Mouse (Mus musculus): Measurements from ENCODE around the gene Osbpl10. TPM values are rescaled to one million over a fixed set of nuclear protein-coding genes. Genes with fewer than 3 reads are reported as not detected.

The Osbpl10 gene
- polyA plus RNA-seq, 1 experiment: not detected

DNA sequence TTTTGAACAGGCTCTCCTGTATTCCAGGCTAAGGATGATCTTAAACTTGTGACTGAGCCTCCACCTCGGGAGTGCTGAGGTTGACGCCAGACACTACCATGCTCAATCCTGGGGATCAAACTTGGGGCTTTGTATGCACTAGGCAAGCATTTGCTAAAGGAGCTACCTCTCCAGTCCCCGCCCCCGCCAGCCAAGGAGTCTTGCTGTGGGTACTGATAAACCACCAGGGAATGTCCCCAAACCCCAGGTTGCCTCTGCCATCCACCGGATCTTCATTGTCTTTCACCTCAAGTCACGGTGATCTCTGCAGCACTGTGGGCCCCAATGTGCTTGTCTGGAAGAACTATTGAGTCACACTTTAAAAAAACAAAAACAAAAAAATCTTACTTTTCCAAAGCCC, 224.8 kb downstream of the Osbpl10 start:
- TF ChIP-seq POLR2A (IDR thresholded peaks at IDR 0.05; ENCODE audit: insufficient read depth, low read depth, low read length) (no peak), CTCF (IDR thresholded peaks at IDR 0.05; ENCODE audit: insufficient read depth, low read depth, low read length) (no peak)
- Histone ChIP-seq H3K27ac (ENCODE audit: insufficient read depth, low read depth, low read length) (no peak overlapping the region), H3K4me3 (ENCODE audit: insufficient read depth, low read depth, low read length) (no peak overlapping the region), H3K4me1 (ENCODE audit: control insufficient read depth, insufficient read depth, low read length) (no peaks in the 10 kb centered on the region)
- 77% methylated on average over 6 of the region's 6 CpGs for WGBS

DNA sequence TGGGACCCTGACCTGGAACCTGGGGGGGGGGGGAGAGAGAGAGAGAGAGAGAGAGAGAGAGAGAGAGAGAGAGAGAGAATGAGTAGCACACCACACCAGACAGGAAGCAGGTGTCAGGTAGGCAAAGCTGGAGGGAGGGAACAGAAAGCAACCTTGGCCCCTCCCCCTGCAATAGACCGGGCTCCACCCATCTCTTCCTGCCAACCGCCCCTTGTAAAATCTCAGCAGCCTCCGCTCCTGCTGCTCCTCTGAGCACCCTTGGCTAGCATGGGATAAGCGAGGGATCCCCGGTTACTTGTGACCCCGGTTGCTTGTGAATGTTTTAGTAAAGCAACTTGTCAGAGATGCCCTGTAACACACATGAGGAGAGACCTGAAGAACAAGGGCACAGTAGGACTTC, 227.1 kb downstream of the Osbpl10 start:
- Histone ChIP-seq H3K4me3 (ENCODE audit: insufficient read depth, low read depth, low read length) (no peak overlapping the region), H3K27ac (ENCODE audit: insufficient read depth, low read depth, low read length) (no peak overlapping the region), H3K4me1 (ENCODE audit: control insufficient read depth, insufficient read depth, low read length) (no peaks in the 10 kb centered on the region)
- no peak for TF ChIP-seq CTCF (IDR thresholded peaks at IDR 0.05; ENCODE audit: insufficient read depth, low read depth, low read length)
- TF ChIP-seq POLR2A (IDR thresholded peaks at IDR 0.05; ENCODE audit: insufficient read depth, low read depth, low read length): no peak
- WGBS: 39% methylated on average over 6 of the region's 6 CpGs

DNA sequence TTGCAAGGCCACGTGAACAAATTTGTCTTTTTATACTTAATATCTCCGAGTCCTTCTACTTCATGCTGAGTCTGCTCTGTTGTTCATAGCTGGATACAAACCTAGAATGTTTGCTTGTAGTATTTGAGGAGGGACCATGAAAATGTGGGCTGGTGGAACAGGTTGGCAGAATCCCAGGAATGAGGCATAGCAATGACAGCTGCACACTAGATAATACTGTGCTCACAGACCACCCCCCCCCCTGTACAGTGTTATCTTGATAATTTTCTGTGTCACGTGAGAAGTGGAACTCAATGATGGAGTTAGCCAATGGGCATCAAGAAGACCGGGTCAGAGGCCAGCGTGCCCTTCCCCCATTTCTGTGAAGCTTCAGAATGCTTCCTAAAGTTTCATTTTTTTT, 227.8 kb downstream of the Osbpl10 start:
- Histone ChIP-seq H3K4me3 (ENCODE audit: insufficient read depth, low read depth, low read length) (no peak overlapping the region), H3K4me1 (ENCODE audit: control insufficient read depth, insufficient read depth, low read length) (no peaks in the 10 kb centered on the region), H3K27ac (ENCODE audit: insufficient read depth, low read depth, low read length) (no peak overlapping the region)
- TF ChIP-seq POLR2A (IDR thresholded peaks at IDR 0.05; ENCODE audit: insufficient read depth, low read depth, low read length) (no peak), CTCF (IDR thresholded peaks at IDR 0.05; ENCODE audit: insufficient read depth, low read depth, low read length) (no peak)
- 66% methylated on average over 5 of the region's 5 CpGs for WGBS

DNA sequence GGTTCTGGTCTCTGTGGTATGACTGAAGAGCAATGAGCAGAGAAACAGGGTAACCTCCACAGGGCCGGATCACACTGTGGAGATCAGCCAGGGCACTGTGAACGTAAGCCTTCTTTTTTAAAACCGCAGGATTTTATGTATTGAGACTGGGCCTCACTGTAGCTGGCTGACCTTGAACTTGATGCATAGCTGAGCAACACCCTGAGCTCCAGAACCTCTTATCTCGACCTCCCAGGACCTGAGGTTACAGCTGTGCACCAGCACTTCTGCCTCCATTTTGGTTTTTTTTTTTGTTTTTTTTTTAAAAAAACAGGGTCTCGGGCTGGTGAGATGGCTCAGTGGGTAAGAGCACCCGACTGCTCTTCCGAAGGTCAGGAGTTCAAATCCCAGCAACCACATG, 231.4 kb downstream of the Osbpl10 start:
- no peak overlapping the region for H3K4me3 ChIP-seq (ENCODE audit: insufficient read depth, low read depth, low read length)
- TF ChIP-seq CTCF (IDR thresholded peaks at IDR 0.05; ENCODE audit: insufficient read depth, low read depth, low read length): no peak
- TF ChIP-seq POLR2A (IDR thresholded peaks at IDR 0.05; ENCODE audit: insufficient read depth, low read depth, low read length): no peak
- peaks cover 3% of the 10 kb centered on the region; the same call in 1 of the 2 replicates for H3K4me1 ChIP-seq (ENCODE audit: control insufficient read depth, insufficient read depth, low read length)
- 95% methylated on average over 7 of the region's 7 CpGs for WGBS
- H3K27ac ChIP-seq (ENCODE audit: insufficient read depth, low read depth, low read length): no peak overlapping the region

DNA sequence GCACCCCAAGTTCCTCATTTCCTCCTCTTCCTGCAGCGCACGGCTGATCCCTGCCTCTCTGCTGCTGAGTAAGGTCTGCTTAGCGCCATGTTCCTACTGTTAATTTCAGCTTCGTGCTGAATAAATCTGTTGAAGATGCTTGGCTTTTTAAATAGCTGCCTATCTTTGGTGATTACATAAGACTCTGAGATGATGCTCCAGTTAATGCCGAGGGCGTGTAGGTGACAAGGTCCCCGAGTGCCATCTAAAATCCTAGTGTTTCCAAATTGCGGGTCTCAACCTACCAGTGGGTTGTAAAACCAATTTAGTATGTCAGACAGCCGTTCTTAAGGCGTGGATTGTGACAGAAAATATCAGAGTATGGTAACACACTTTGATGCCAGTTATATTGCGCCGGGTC, 232.2 kb downstream of the Osbpl10 start:
- Histone ChIP-seq H3K4me1 (ENCODE audit: control insufficient read depth, insufficient read depth, low read length) (peaks cover 3% of the 10 kb centered on the region; the same call in 1 of the 2 replicates), H3K4me3 (ENCODE audit: insufficient read depth, low read depth, low read length) (no peak overlapping the region), H3K27ac (ENCODE audit: insufficient read depth, low read depth, low read length) (peak overlapping the region; percentile 47; the same call in 1 of the 2 replicates)
- WGBS: 58% methylated on average over 12 of the region's 12 CpGs
- TF ChIP-seq CTCF (IDR thresholded peaks at IDR 0.05; ENCODE audit: insufficient read depth, low read depth, low read length) (no peak), POLR2A (IDR thresholded peaks at IDR 0.05; ENCODE audit: insufficient read depth, low read depth, low read length) (no peak)

DNA sequence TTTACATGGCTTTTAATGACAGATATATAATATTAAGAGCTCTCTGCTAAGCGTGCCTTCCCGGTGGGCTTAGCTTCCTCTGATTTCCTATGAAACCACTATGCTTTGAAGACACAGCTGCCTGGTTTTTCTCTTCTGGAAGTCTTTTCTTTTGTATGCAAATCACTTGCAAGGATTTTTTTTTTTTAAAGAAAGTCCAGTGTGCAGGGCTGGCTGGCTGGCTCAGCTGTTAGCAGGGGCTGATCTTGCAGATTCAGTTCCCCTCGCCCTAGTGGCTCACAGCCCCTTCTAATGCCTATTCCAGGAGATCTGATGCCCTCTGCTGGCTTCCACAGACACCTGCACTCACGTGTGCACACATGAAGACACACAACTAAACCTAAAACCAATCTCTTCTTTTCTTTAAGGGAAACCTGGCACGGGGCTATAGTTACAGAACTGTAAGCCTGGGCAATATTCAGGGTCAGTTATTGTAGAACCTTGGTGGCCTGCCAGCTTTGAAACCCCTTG, 235.4 kb downstream of the Osbpl10 start:
- WGBS: 57% methylated on average over 5 of the region's 5 CpGs
- H3K27ac ChIP-seq (ENCODE audit: insufficient read depth, low read depth, low read length): no peak overlapping the region
- no peak overlapping the region for H3K4me3 ChIP-seq (ENCODE audit: insufficient read depth, low read depth, low read length)
- TF ChIP-seq CTCF (IDR thresholded peaks at IDR 0.05; ENCODE audit: insufficient read depth, low read depth, low read length) (no peak), POLR2A (IDR thresholded peaks at IDR 0.05; ENCODE audit: insufficient read depth, low read depth, low read length) (no peak)
- peaks cover 3% of the 10 kb centered on the region; the same call in 1 of the 2 replicates for H3K4me1 ChIP-seq (ENCODE audit: control insufficient read depth, insufficient read depth, low read length)

DNA sequence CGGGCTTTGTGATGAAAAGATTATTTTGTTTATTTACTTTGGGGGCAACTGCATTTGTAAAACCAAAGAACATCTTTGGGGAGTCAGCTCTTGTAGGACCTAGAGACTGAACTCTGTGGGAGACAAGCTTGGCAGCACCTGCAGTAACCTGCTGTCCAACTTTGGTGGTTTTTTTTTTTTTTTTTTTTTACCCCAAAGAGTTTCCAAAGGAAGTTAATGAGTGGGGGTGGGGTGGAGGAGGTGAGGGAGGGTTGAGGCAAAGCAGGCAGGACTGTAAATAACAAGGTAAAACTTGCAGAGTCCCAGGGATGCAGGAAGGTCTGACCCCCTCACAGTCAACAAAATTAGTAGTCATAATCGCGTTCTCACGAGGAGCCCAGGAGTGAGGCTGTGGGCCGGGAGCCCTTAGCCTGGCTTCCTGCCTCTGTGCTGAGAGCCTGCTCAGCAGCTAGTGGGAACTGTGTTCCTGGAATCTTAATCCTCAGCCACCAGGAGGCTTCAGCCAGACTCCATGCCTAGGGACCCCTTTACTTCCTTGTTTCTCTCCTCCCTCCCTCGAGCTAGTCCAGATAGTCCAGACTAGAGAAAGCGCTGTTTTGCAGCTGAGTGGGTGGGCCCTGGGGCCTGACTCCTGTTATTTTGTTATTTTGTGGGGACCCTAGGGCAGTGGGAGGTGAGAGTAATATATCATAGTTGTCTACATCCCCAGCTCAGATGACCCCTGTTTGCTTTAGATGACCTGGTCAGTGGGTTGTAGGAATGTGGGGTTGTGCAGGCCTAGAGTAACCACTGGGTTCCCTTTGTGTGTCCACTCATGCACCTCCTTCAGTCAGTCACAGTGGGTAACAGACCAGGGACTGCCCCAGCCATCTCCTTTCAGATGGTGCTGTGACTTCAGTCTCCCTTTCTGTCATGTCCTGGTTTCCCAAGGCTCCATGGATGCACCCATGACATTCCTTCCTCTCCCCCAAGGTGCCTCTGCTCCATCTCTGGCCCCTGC, 236.5 kb downstream of the Osbpl10 start:
- 59% methylated on average over 7 of the region's 7 CpGs for WGBS
- no peak overlapping the region for H3K4me3 ChIP-seq (ENCODE audit: insufficient read depth, low read depth, low read length)
- no peak overlapping the region for H3K27ac ChIP-seq (ENCODE audit: insufficient read depth, low read depth, low read length)
- no peak for TF ChIP-seq CTCF (IDR thresholded peaks at IDR 0.05; ENCODE audit: insufficient read depth, low read depth, low read length)
- no peak for TF ChIP-seq POLR2A (IDR thresholded peaks at IDR 0.05; ENCODE audit: insufficient read depth, low read depth, low read length)
- H3K4me1 ChIP-seq (ENCODE audit: control insufficient read depth, insufficient read depth, low read length): peaks cover 3% of the 10 kb centered on the region; the same call in 1 of the 2 replicates

DNA sequence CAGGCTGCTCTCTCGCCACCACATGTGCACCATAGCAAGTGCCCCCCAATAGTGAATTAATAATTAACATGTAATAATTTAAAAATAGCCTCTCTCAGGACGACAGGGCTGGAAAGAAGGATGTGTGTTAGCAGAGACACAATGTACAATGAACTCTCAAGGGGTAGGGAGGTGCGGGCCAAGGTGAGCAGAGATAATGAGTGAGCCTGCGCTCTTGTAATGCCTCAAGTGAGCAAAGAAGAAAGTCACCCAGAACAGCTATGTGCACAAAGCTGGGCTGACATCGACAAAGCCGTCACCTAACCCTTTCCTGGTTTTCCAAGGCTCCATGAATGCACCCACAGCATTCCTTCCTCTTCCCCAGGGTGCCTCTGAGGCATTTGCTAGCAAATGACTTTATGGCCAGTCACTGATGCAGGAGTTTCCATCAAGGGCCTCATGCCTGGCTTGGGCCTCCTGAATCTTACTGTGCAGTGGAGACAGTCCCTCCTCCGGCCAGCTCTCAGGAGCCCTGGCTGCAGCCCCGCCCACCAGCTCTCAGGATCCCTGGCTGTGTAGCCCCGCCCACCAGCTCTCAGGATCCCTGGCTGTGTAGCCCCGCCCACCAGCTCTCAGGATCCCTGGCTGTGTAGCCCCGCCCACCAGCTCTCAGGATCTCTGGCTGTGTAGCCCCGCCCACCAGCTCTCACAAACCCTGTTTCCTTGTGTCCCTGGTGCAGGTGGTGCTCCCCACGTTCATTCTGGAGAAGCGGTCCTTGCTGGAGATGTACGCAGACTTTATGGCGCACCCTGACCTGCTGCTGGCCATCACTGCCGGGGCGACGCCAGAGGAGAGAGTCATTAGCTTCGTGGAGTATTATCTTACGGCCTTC, 237.7 kb downstream of the Osbpl10 start:
- TF ChIP-seq POLR2A (IDR thresholded peaks at IDR 0.05; ENCODE audit: insufficient read depth, low read depth, low read length) (no peak), CTCF (IDR thresholded peaks at IDR 0.05; ENCODE audit: insufficient read depth, low read depth, low read length) (no peak)
- 57% methylated on average over 21 of the region's 21 CpGs for WGBS
- Histone ChIP-seq H3K4me3 (ENCODE audit: insufficient read depth, low read depth, low read length) (no peak overlapping the region), H3K27ac (ENCODE audit: insufficient read depth, low read depth, low read length) (no peak overlapping the region), H3K4me1 (ENCODE audit: control insufficient read depth, insufficient read depth, low read length) (peaks cover 3% of the 10 kb centered on the region; the same call in 1 of the 2 replicates)
